Mouse (Mus musculus): ENCODE measurements around the gene Smad3.

GRCm38 (mm10) chr9:63718735-63719358 lies 38.9 kb downstream of the Smad3 start:
- no peak for TF ChIP-seq CTCF (IDR thresholded peaks at IDR 0.05; ENCODE audit: borderline replicate concordance, extremely low read depth, insufficient read depth, insufficient read length)
- no peak for TF ChIP-seq POLR2A (IDR thresholded peaks at IDR 0.05; ENCODE audit: borderline replicate concordance, extremely low read depth, insufficient read depth, insufficient read length, poor library complexity, severe bottlenecking)

Data from brain, embryonic 14.5 days (tissue).